Mouse (Mus musculus) liver, postnatal 0 days (tissue): ENCODE results near the gene Rbfox1.

Experiments used
- CTCF ChIP-seq: sonication (generic); IDR thresholded peaks from 2 replicates; pipeline ENCODE4 v1.5.1; 2016; ENCODE audit warnings: antibody characterized with exemption, low read depth
- EP300 ChIP-seq: IDR thresholded peaks from 2 replicates; pipeline ENCODE4 v1.6.1; 2016; ENCODE audit warnings: antibody characterized with exemption, low read depth, mild to moderate bottlenecking

DNA sequence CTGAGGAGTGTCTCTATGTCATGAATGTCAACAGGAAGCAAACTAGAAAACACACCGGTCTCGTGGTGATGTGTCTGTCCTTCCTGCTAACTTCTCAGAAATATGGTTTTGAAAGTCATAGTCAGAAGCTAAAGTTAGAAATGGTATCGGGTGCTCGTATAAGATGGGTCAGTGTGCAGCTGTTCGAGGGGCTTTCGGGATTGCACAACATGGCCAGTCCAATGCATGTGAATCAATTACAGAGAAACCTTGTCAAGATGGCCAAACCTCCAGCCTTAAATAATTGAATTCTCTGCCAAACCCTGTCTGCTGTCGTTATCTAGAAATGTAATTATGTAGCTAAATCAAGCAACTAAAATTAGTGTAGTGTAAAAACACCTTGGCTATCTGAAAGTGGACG lies 1182.0 kb downstream of the Rbfox1 start:
- TF ChIP-seq CTCF (no peak), EP300 (no peak)
